Mouse (Mus musculus) monocyte, adult 59 days (primary cell): Measurements from ENCODE around the gene Taar7a. TPM values are rescaled to one million over a fixed set of nuclear protein-coding genes. Genes with fewer than 3 reads are reported as not detected.

Experiments used
- total RNA-seq, 2 experiments: library from RNA; stranded (reverse); gene quantifications; one replicate each; pipeline ENCODE4 v1.2.4; 2023

Taar7a gene
- not detected for total RNA-seq

GRCm38 (mm10) chr10:23993381-23993780 is at the start of gene Taar7a:
Taar7a (minus strand) TSS chr10:23993481.

DNA sequence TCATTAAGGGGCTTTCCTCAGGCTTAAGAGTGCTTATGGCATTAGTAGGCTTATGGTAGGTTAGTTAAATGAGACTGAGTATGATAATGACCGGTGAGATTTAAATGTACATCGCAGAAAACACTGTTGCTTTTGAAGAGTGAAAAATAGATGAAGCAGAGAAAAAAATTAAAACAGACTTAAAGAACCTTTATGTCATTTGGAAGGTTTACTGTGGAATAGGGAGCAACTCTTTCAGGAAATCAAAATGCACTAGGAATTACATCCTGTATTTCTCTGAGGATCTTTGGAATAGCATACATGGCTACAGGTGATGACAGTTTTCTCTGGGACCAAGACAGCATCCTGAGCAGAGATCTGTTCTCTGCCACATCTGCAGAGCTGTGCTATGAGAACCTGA is 44.0 kb upstream of the Taar7a start, which contains the start of gene Taar7e:
Gene Taar7e, plus strand, starts transcription at position 301 of the 400 bp plus-strand sequence.

DNA sequence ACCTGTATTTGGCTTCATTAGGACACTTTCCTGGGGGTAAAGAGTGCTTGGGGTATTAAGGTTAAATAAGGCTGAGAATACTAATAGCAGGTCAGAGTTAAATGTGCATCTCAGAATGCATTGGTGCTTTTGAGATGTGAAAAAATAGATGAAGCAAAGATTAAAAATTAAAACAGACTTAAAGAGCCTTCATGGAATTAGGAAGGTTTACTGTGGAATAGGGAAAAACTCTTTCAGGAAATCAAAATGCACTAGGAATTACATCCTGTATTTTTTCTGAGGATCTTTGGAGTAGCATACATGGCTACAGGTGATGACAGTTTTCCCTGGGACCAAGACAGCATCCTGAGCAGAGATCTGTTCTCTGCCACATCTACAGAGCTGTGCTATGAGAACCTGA is 33.6 kb upstream of the Taar7a start, which contains the start of gene Taar7d:
Gene Taar7d, plus strand, starts transcription at position 301 of the 400 bp plus-strand sequence.

GRCm38 (mm10) chr10:23999639-24000038 is 6.4 kb upstream of the Taar7a start, which contains the start of gene Taar7b:
Taar7b (plus strand) TSS chr10:23999939.

GRCm38 (mm10) chr10:23985546-23985945 is 7.7 kb downstream of the Taar7a start, which contains the start of gene Taar6:
Taar6 (minus strand) TSS chr10:23985646.

DNA sequence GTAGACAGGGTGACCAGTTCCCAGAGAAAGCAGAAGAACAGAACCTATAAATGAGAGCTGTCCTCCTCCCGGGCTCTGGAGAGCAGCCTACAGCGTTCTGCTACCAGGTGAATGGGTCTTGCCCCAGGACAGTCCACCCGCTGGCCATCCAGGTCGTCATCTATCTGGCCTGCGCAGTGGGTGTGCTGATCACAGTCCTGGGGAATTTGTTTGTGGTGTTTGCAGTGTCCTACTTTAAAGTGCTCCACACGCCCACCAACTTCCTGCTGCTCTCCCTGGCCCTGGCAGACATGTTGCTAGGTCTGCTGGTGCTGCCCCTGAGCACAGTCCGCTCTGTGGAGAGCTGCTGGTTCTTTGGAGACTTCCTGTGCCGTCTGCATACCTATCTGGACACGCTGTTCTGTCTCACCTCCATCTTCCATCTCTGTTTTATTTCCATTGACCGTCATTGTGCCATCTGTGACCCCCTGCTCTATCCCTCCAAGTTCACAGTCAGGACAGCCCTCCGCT is 22.6 kb downstream of the Taar7a start, which contains the start of gene Taar5:
Gene Taar5, plus strand, starts transcription at position 51 of the 510 bp plus-strand sequence.

GRCm38 (mm10) chr10:23960444-23960915 is 32.8 kb downstream of the Taar7a start, which contains the start of gene Taar4:
Taar4 (plus strand) TSS chr10:23960494.

DNA sequence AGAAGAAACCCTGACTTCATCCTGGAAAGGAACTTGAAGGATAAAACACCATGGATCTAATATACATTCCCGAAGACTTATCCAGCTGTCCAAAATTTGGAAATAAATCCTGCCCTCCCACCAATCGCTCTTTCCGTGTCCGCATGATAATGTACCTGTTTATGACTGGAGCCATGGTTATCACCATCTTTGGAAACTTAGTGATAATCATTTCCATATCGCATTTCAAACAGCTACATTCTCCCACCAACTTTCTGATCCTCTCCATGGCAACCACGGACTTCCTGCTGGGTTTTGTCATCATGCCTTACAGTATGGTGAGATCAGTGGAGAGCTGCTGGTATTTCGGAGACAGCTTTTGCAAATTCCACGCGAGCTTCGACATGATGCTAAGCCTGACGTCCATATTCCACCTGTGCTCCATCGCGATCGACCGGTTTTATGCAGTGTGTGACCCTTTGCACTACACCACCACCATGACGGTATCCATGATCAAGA is 43.7 kb downstream of the Taar7a start, which contains the start of gene Taar3:
Gene Taar3, plus strand, starts transcription at position 51 of the 498 bp plus-strand sequence.

Other genes with a start within 250 kb of the Taar7a start
- 100 to 1,000 TPM; 410 to 708 TPM for gene Rps12, start 206.2 kb downstream of the Taar7a start, total RNA-seq
- gene Slc18b1, start 196.5 kb downstream of the Taar7a start, total RNA-seq, result under 1 TPM in 1 of 2 experiments, not detected in 1; 0.16 TPM
- 10 to 100 TPM; 14.6 to 17.2 TPM for gene Vnn3, start 142.0 kb downstream of the Taar7a start, total RNA-seq
- not detected for gene Vnn1, start 98.8 kb downstream of the Taar7a start, total RNA-seq
- not detected for gene Taar1, start 73.1 kb downstream of the Taar7a start, total RNA-seq
- not detected for gene Taar2, start 54.9 kb downstream of the Taar7a start, total RNA-seq
- gene Taar3, start 43.9 kb downstream of the Taar7a start, total RNA-seq, result not detected
- gene Taar4, start 33.0 kb downstream of the Taar7a start, total RNA-seq, result not detected
- gene Taar5, start 22.8 kb downstream of the Taar7a start, total RNA-seq, result not detected
- not detected for gene Taar6, start 7.8 kb downstream of the Taar7a start, total RNA-seq
- not detected for gene Taar7b, start 6.5 kb upstream of the Taar7a start, total RNA-seq
- gene Taar7d, start 33.7 kb upstream of the Taar7a start, total RNA-seq, result not detected
- gene Taar7e, start 44.1 kb upstream of the Taar7a start, total RNA-seq, result not detected
- not detected for gene Taar7f, start 56.0 kb upstream of the Taar7a start, total RNA-seq
- gene Taar8a, start 83.0 kb upstream of the Taar7a start, total RNA-seq, result not detected
- gene Taar8b, start 98.8 kb upstream of the Taar7a start, total RNA-seq, result not detected
- not detected for gene Taar8c, start 108.4 kb upstream of the Taar7a start, total RNA-seq
- not detected for gene Taar9, start 116.1 kb upstream of the Taar7a start, total RNA-seq
- gene Stx7, start 155.8 kb upstream of the Taar7a start, total RNA-seq, result 100 to 1,000 TPM; 160 to 195 TPM
- gene Moxd1, start 230.0 kb upstream of the Taar7a start, total RNA-seq, result not detected